Mouse (Mus musculus) forebrain, embryonic 12.5 days (tissue): ENCODE measurements around the gene Gm10192. TPM values are rescaled to one million over a fixed set of nuclear protein-coding genes. Genes with fewer than 3 reads are reported as not detected.
"Not testable (repeated sequence)": the region's sequence is repeated elsewhere in the genome, so short reads cannot be mapped to it uniquely, and the experiment has no call there.

ENCODE experiments used
- ATAC-seq: fragments of 200-750 bp; cut with Nextera tagmentation; 2 replicates; pipeline ENCODE4 v1.8.0; 2017; ENCODE audit warnings: moderate TSS enrichment; ENCODE audit not compliant: low FRiP score
- H3K27ac ChIP-seq: fragments of 300-500 bp; sonication (generic); 2 replicates; pipeline ENCODE4 v1.5.1; 2016; ENCODE audit warnings: mild to moderate bottlenecking
- H3K27me3 ChIP-seq: fragments of 300-500 bp; sonication (generic); 2 replicates; pipeline ENCODE4 v1.6.1; 2016; ENCODE audit warnings: mild to moderate bottlenecking
- H3K36me3 ChIP-seq: fragments of 300-500 bp; sonication (generic); replicated peaks from 2 replicates; pipeline ENCODE4 v1.6.1; 2016; ENCODE audit warnings: mild to moderate bottlenecking
- H3K4me1 ChIP-seq: fragments of 300-500 bp; sonication (generic); 2 replicates; pipeline ENCODE4 v1.6.1; 2016
- H3K4me2 ChIP-seq: fragments of 300-500 bp; sonication (generic); 2 replicates; pipeline ENCODE4 v1.6.1; 2016; ENCODE audit warnings: mild to moderate bottlenecking, moderate library complexity
- H3K4me3 ChIP-seq: fragments of 300-500 bp; sonication (generic); replicated peaks from 2 replicates; pipeline ENCODE4 v1.5.1; 2016; ENCODE audit warnings: mild to moderate bottlenecking
- H3K9ac ChIP-seq: fragments of 300-500 bp; sonication (generic); 2 replicates; pipeline ENCODE4 v1.6.1; 2016; ENCODE audit warnings: mild to moderate bottlenecking
- H3K9me3 ChIP-seq: fragments of 300-500 bp; sonication (generic); 2 replicates; pipeline ENCODE4 v1.6.1; 2016
- WGBS: fragments of 180-500 bp; shearing (Covaris S2); methylation state at CpG from one replicate; pipeline ENCODE4 v1.1.7; 2016; 5-methylcytosine and 5-hydroxymethylcytosine counted together
- polyA plus RNA-seq: library from polyadenylated mRNA; unstranded; fragments of >200 nt; fragmentation: Nextera tagmentation; extraction: Ambion mirVana; gene quantifications from 2 replicates; pipeline ENCODE4 v1.2.1, GENCODE M21; 2016

Gm10192 gene
- not detected in 2 replicates for polyA plus RNA-seq

DNA sequence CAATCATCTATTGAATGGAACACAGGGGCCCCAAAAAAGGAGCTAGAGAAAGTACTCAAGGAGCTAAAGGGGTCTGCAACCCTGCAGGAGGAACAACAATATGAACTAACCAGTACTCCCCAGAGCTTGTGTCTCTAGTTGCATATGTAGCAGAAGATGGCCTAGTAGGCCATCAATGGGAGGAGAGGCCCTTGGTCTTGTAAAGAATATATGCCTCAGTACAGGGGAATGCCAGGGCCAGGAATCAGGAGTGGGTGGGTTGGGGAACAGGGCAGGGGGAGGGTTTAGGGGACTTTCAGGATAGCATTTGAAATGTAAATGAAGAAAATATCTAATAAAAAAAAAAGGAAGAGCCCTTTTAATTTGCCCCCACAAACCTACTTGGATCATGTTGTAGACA is at the start of gene Gm10192:
TSS of gene Gm10192 (minus strand) at position 101 of the 400 bp plus-strand sequence.
- H3K27ac ChIP-seq, H3K9me3 ChIP-seq, H3K4me3 ChIP-seq, H3K36me3 ChIP-seq, H3K27me3 ChIP-seq, H3K4me1 ChIP-seq, ATAC-seq, H3K4me2 ChIP-seq, H3K9ac ChIP-seq: not testable (repeated sequence)

DNA sequence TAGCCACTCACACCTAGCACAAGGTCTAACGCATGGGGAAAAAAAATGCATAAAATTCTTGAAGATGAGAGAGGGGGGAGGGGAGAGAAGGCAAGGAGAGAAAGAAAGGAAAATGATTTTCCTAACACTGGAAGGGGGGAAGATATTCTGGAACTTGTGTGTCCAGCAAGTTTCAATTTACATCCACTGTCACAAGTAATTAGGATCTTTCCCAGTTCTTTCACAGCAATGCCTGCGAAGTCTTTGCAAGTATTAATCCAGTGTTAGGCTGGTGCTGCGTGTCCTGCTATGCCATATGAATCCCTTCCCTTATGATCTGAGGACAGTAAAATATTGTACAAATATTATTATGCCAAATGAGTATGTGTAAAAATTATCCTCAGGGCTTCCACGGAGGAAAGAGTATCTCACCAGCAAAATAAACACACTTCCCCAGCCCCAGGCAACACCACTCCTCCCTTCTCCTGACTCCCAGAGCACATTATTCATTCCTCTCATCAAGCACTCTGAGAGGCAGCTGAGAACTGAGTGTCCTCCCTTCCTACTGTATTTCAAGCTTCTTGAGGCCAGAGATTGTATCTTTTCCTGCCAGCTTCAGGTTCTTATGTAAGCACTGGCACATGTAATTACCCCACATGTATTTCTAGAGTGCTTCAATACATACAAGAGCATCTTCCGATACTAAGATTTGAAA is 47.6 kb upstream of the Gm10192 start:
- H3K27me3 ChIP-seq: no peaks in the 10 kb centered on the region
- H3K9me3 ChIP-seq: no peaks in the 10 kb centered on the region
- H3K4me2 ChIP-seq: no peak overlapping the region
- no peak overlapping the region for H3K9ac ChIP-seq
- no peak overlapping the region for H3K27ac ChIP-seq
- H3K4me1 ChIP-seq: peaks cover 10% of the 10 kb centered on the region
- H3K4me3 ChIP-seq: no peak overlapping the region
- WGBS: 65% methylated on average over 5 of the region's 5 CpGs
- no peak for ATAC-seq
- no peaks in the 10 kb centered on the region for H3K36me3 ChIP-seq

DNA sequence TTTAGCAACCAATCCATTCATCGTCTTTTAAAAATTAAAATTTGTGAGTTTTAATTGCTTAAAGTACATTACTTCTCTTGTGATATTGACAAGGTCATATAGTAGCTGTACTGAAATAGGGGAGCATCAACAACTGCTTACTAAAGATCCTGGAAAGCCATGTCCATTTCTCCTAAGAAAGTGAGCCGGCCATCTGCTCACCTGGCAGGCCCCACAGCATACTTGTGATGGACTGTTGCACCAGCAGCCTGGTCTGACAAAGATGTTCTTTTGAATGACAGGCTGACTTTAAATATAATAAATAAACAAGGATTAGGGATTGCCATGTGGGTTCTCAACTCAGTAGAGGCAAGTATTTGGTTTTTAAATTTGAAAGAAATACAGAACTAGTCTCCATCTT is 36.7 kb upstream of the Gm10192 start:
- no peak overlapping the region for H3K27ac ChIP-seq
- no peak overlapping the region for H3K9ac ChIP-seq
- no peaks in the 10 kb centered on the region for H3K4me1 ChIP-seq
- H3K36me3 ChIP-seq: no peaks in the 10 kb centered on the region
- no peak overlapping the region for H3K4me2 ChIP-seq
- no peak overlapping the region for H3K4me3 ChIP-seq
- no peaks in the 10 kb centered on the region for H3K9me3 ChIP-seq
- WGBS: 96% methylated on average over 2 of the region's 2 CpGs
- no peak for ATAC-seq
- no peaks in the 10 kb centered on the region for H3K27me3 ChIP-seq

DNA sequence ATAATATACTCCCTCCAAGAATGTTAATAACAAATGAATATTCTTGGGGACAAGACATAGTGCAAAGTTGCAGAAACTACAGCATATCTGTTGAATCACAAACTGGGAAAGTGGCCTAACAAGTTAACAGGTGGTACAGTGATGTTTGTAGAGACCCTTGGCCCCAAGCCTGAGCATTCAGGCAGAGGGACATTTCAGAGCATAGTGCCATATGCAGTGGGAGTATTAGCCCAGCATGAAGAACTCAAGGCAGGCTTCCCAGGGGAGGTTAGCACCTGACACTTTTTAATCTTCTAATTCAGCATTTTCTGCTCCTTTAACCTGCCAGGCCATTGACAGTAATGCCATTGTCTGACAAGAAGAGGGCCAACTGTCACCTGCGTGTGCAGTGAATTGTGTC is 34.9 kb upstream of the Gm10192 start:
- Histone ChIP-seq H3K27ac (no peak overlapping the region), H3K27me3 (no peaks in the 10 kb centered on the region), H3K4me1 (no peaks in the 10 kb centered on the region; the same call in 1 of the 2 replicates), H3K9me3 (no peaks in the 10 kb centered on the region), H3K4me3 (no peak overlapping the region), H3K36me3 (no peaks in the 10 kb centered on the region), H3K4me2 (no peak overlapping the region), H3K9ac (no peak overlapping the region)
- 74% methylated on average over 1 of the region's 1 CpGs for WGBS
- no peak for ATAC-seq

DNA sequence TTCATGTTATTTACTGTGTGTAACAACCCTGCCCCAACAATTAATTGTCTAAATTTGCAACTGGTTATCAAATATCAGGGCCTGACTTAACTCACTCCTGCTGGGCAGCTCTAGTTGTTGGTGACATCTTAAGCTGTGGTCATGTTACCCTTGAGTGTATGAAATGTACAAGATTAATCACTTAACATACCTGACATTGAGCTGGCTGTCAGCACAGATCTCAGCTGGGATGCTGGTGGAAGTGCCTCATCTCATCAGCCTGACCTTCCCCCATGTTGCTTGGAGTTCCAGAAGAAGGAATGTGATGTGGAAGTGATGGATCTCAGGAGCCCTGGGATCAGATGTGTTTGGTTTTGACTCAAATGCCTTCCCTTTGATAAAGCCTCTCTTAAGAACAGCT is 29.5 kb upstream of the Gm10192 start:
- H3K9me3 ChIP-seq: no peaks in the 10 kb centered on the region
- H3K9ac ChIP-seq: no peak overlapping the region
- no peaks in the 10 kb centered on the region for H3K36me3 ChIP-seq
- ATAC-seq: no peak
- no peak overlapping the region for H3K4me2 ChIP-seq
- H3K4me3 ChIP-seq: no peak overlapping the region
- H3K27me3 ChIP-seq: no peaks in the 10 kb centered on the region
- H3K27ac ChIP-seq: no peak overlapping the region
- no peaks in the 10 kb centered on the region; the same call in 1 of the 2 replicates for H3K4me1 ChIP-seq

DNA sequence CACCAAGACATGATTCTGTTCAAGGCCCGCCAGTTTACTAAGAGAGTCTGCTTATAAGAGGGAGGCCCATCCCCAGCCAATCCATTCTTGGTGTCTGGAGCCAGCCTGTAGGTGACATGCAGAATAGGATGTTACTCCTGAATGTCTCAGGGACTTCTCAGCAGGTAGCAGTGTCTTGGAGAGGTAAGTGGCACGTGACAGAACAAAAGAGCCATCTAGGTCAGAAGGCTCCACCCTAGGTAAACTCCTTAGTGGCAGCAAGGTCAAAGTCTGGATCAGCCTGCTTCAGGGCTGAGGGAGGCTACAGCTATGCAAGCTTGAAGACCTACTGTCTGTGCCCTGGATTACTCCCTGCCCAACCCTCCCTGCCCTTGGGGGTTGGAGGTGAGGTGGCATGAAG is 20.0 kb upstream of the Gm10192 start:
- not testable (repeated sequence) for ATAC-seq, H3K36me3 ChIP-seq, H3K9ac ChIP-seq, H3K4me1 ChIP-seq, H3K9me3 ChIP-seq, H3K27me3 ChIP-seq, H3K27ac ChIP-seq, H3K4me3 ChIP-seq, H3K4me2 ChIP-seq
- WGBS: 66% methylated on average over 2 of the region's 2 CpGs

DNA sequence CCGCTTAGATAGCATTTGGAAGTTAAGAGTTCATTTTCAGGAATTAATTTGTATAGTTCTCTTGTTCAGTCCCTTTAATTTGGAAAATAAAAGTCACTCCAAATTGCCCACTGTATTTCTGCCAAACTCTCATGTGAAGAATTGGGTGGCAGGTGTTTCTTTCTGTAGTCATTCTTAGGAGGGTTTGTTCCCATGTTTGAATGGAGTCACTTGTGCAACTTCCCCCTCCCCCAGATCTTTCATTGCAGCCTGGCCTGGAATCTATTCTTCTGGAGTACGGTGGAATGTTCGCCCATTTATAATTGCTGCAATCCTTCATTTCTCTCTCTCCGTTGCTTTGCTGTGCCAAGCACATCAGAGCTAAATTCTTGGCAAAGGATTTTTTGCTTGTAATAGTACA is 10.2 kb upstream of the Gm10192 start:
- peak; percentile 71; the same call in 1 of the 2 replicates for ATAC-seq
- no peak overlapping the region for H3K4me3 ChIP-seq
- 14% methylated on average over 4 of the region's 4 CpGs for WGBS
- no peaks in the 10 kb centered on the region for H3K27me3 ChIP-seq
- no peaks in the 10 kb centered on the region for H3K36me3 ChIP-seq
- H3K4me2 ChIP-seq: no peak overlapping the region
- H3K4me1 ChIP-seq: peaks cover 9% of the 10 kb centered on the region
- H3K9me3 ChIP-seq: no peaks in the 10 kb centered on the region
- no peak overlapping the region for H3K27ac ChIP-seq
- no peak overlapping the region for H3K9ac ChIP-seq

DNA sequence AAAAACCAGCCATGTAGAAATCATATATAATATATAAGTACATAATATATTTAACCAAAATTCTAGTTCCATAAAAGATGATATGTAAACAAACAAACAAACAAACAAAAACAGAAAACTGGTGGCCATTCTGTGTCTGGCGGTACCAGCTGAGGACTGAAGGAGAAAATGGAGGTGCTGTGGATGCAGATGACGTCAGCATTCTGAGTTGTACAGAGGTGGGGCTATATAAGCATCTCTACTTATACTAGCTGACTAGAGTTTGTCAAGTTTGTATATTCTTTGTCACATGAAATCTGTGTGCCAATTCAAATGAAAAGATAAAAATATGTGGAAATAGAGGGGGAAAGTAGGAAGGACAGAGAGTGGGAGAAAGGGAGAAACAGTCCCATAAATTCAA is 9.6 kb upstream of the Gm10192 start:
- no peak for ATAC-seq
- H3K36me3 ChIP-seq: no peaks in the 10 kb centered on the region
- no peak overlapping the region for H3K9ac ChIP-seq
- no peak overlapping the region for H3K27ac ChIP-seq
- H3K4me3 ChIP-seq: no peak overlapping the region
- no peak overlapping the region for H3K4me2 ChIP-seq
- H3K4me1 ChIP-seq: peaks cover 9% of the 10 kb centered on the region
- H3K27me3 ChIP-seq: no peaks in the 10 kb centered on the region
- no peaks in the 10 kb centered on the region for H3K9me3 ChIP-seq
- 75% methylated on average over 2 of the region's 2 CpGs for WGBS

DNA sequence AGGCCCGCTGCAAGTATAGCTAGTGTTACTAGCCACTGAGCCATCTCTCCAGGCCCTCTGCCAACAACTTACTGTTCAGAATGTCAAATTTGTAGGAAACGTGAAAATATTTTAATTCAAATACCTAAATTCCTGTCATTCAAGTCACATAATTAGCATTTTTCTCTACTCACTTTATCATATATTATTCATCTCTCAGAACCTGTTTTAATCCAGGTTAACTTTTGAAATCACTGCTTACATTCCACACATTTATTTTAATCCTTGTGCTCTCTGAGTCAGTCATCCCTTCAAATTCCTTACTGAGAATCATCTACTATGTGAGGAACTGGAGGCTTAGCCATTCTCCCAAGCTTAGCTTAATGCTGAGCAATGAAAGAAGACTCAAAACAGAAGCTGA is 2.6 kb downstream of the Gm10192 start:
- ATAC-seq: no peak
- H3K4me3 ChIP-seq: no peak overlapping the region
- H3K4me2 ChIP-seq: no peak overlapping the region
- H3K27ac ChIP-seq: no peak overlapping the region
- no peak overlapping the region for H3K9ac ChIP-seq
- H3K36me3 ChIP-seq: no peaks in the 10 kb centered on the region
- H3K4me1 ChIP-seq: no peaks in the 10 kb centered on the region
- H3K27me3 ChIP-seq: no peaks in the 10 kb centered on the region
- H3K9me3 ChIP-seq: no peaks in the 10 kb centered on the region
- WGBS: 91% methylated on average over 2 of the region's 2 CpGs

DNA sequence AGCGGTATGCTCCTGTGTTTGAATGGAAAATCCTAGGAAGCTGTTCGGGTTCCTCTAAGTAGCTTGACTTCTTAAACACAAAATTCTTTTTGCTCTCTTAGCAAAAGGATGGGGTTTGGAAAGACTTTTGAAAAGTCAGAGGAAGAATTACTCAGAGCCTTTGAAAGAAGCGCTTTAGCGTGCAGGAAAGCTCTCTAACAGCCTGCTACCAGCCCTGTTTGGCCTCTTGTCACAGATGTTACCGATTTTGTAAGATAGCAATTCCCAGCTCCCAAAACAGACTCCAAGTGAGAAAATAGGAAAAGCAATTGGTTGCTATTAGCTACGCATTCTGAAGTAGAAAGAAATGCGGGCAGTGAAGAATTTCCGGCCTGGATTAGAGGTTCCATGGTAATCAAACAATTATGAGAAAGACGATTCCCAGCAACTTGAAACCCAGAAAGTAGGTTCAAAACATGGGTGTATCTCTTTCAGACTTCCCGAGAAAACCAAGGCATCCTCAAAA is 26.1 kb downstream of the Gm10192 start:
- no peaks in the 10 kb centered on the region for H3K36me3 ChIP-seq
- no peak overlapping the region for H3K4me2 ChIP-seq
- peaks cover 16% of the 10 kb centered on the region for H3K4me1 ChIP-seq
- H3K4me3 ChIP-seq: no peak overlapping the region
- no peaks in the 10 kb centered on the region for H3K27me3 ChIP-seq
- no peaks in the 10 kb centered on the region for H3K9me3 ChIP-seq
- H3K9ac ChIP-seq: no peak overlapping the region
- H3K27ac ChIP-seq: no peak overlapping the region
- 61% methylated on average over 10 of the region's 10 CpGs for WGBS
- ATAC-seq: no peak

DNA sequence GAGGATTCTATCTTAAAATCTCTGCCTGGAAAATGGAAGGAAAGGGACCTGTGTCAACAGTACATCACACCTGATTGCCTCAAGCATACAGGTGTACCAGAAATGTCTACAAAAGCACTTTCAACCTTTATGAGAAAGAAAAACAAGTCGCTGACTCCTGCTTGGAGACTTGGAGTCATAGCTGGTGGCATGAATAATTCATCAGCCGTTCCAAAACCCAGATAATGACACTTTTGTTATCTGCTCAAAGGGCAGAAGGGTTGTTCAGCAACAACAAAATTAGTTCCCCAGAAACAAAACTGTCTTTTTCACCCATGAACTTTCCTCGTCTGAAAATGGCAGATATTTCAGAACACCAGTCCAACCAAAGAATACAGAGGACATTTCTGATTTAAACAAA is 26.9 kb downstream of the Gm10192 start:
- ATAC-seq: no peak
- Histone ChIP-seq H3K9me3 (no peaks in the 10 kb centered on the region), H3K27me3 (no peaks in the 10 kb centered on the region), H3K36me3 (no peaks in the 10 kb centered on the region), H3K27ac (no peak overlapping the region), H3K4me3 (no peak overlapping the region), H3K9ac (no peak overlapping the region), H3K4me2 (no peak overlapping the region), H3K4me1 (peaks cover 16% of the 10 kb centered on the region)
- WGBS: 38% methylated on average over 3 of the region's 3 CpGs

DNA sequence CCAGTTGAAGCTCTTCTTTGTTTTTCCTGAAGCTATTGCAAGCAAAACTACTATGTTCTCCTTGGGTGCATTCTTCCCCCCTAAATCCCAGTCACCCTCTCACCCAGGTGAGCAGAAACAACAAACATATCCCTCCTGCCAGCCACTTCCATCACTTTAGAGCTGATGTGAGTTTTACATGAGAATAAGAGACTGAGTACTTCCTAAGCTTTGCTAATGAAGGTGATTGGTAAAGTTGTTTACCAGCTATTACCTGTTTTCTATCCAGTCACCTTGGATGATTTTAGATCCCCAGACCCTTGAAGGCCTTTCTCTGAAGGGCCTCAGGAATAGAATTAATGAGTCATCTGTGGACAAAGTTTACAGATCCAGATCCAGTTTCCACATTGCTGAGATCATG is 29.4 kb downstream of the Gm10192 start:
- no peak for ATAC-seq
- no peak overlapping the region for H3K4me2 ChIP-seq
- H3K36me3 ChIP-seq: no peaks in the 10 kb centered on the region
- no peak overlapping the region for H3K4me3 ChIP-seq
- no peaks in the 10 kb centered on the region for H3K9me3 ChIP-seq
- H3K27me3 ChIP-seq: no peaks in the 10 kb centered on the region
- H3K27ac ChIP-seq: no peak overlapping the region
- H3K9ac ChIP-seq: no peak overlapping the region
- peaks cover 16% of the 10 kb centered on the region for H3K4me1 ChIP-seq

DNA sequence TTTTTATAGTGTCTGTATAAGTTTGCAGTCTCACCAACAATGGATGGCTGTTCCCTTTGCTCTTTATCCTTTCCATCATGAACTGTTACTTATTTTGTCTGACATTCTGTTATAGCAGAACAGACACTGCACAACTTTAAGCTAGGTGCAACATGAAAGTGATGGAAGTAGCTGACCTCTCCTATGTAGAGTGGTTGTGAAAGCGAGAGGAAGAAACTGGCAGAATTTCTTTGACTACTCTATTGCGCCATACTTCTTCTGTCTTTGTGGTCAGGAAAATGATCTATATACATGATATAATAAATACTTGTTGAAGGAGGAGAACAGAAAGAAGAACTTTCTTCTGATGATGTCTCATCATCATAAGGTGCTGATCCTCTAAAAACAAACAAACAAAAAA is 40.5 kb downstream of the Gm10192 start:
- H3K9ac ChIP-seq: no peak overlapping the region
- H3K36me3 ChIP-seq: no peaks in the 10 kb centered on the region
- H3K27me3 ChIP-seq: no peaks in the 10 kb centered on the region
- no peak overlapping the region for H3K4me3 ChIP-seq
- no peak overlapping the region for H3K27ac ChIP-seq
- WGBS: 92% methylated on average over 2 of the region's 2 CpGs
- H3K4me2 ChIP-seq: no peak overlapping the region
- no peak for ATAC-seq
- H3K4me1 ChIP-seq: no peaks in the 10 kb centered on the region
- no peaks in the 10 kb centered on the region for H3K9me3 ChIP-seq
